9 mouse cellular contexts compared by ENCODE assay signal in genomic region chr10:87596361-87597074, GRCm38 (mm10).
DNase-seq lines count a peak whose midpoint lies in the region; ATAC-seq and TF ChIP-seq lines count a peak whose summit lies in the region.
"Had no signal": no experiment of that assay in that cellular context is flagged by ENCODE, and none has a peak within 500 bp of the region (broad histone marks: within the 10 kb centered on the region; RNA-seq: fewer than 3 reads in every experiment).

No protein-coding gene starts in this region.

- H3K4me3 ChIP-seq in kidney, embryonic 15.5 days (replicated peaks), result no peak overlapping the region
- H3K4me3 ChIP-seq in embryonic facial prominence, embryonic 10.5 days, result no peak overlapping the region
- no peak overlapping the region for H3K4me3 ChIP-seq in hindbrain, postnatal 0 days (ENCODE audit: low read length)
- no peak overlapping the region for H3K4me3 ChIP-seq in limb, embryonic 10.5 days
- no peak overlapping the region for H3K4me3 ChIP-seq in neural tube, embryonic 11.5 days (ENCODE audit: low read depth, low read length)
- H3K4me3 ChIP-seq: embryonic facial prominence, embryonic 13.5 days had no signal

- no peak overlapping the region for H3K9ac ChIP-seq in kidney, embryonic 15.5 days
- no peak overlapping the region for H3K9ac ChIP-seq in hindbrain, postnatal 0 days (replicated peaks; ENCODE audit: low read length)
- no peak overlapping the region for H3K9ac ChIP-seq in neural tube, embryonic 11.5 days (ENCODE audit: low read length)
- H3K9ac ChIP-seq: embryonic facial prominence, embryonic 13.5 days had no signal

- no peaks in the 10 kb centered on the region for H3K4me1 ChIP-seq in kidney, embryonic 15.5 days
- peaks cover 6% of the 10 kb centered on the region for H3K4me1 ChIP-seq in embryonic facial prominence, embryonic 10.5 days
- H3K4me1 ChIP-seq in hindbrain, postnatal 0 days (ENCODE audit: insufficient read depth, low read length), result no peaks in the 10 kb centered on the region
- peaks cover 5% of the 10 kb centered on the region for H3K4me1 ChIP-seq in limb, embryonic 10.5 days
- H3K4me1 ChIP-seq in neural tube, embryonic 11.5 days (ENCODE audit: control insufficient read depth, insufficient read depth, low read length), result no peaks in the 10 kb centered on the region

- ATAC-seq in kidney, embryonic 15.5 days (replicated peaks; ENCODE audit: low FRiP score), result no peak
- ATAC-seq in hindbrain, postnatal 0 days, result peak; percentile 47; the same call in 1 of the 2 replicates
- ATAC-seq in neural tube, embryonic 11.5 days (ENCODE audit: insufficient read depth, low FRiP score, low TSS enrichment), result 0 out of 2 replicates have a peak, but pooled peaks have one; percentile 60
- ATAC-seq in erythroid progenitor cell, adult 5-6 weeks (replicated peaks; ENCODE audit: low FRiP score, poor library complexity, severe bottlenecking), result no peak

- WGBS in kidney, embryonic 15.5 days, result 41% methylated on average over 5 of the region's 5 CpGs
- WGBS in embryonic facial prominence, embryonic 10.5 days, result 42% methylated on average over 5 of the region's 5 CpGs
- WGBS in hindbrain, postnatal 0 days, result 40% methylated on average over 5 of the region's 5 CpGs
- 48% methylated on average over 5 of the region's 5 CpGs for WGBS in limb, embryonic 10.5 days
- WGBS in neural tube, embryonic 11.5 days, result 44% methylated on average over 5 of the region's 5 CpGs

- no peak overlapping the region for H3K27ac ChIP-seq in kidney, embryonic 15.5 days
- no peak overlapping the region for H3K27ac ChIP-seq in embryonic facial prominence, embryonic 10.5 days (replicated peaks)
- H3K27ac ChIP-seq in hindbrain, postnatal 0 days, result no peak overlapping the region
- no peak overlapping the region for H3K27ac ChIP-seq in limb, embryonic 10.5 days
- no peak overlapping the region for H3K27ac ChIP-seq in neural tube, embryonic 11.5 days (ENCODE audit: low read depth, low read length)
- H3K27ac ChIP-seq: embryonic facial prominence, embryonic 13.5 days had no signal

- DNase-seq in kidney, adult 18-20 months, result peak; percentile 33
- DNase-seq in ZHBTc4 (ENCODE audit: low read depth, low spot score), result peak; percentile 48
- peak; percentile 44 for DNase-seq in embryonic facial prominence, embryonic 10.5 days (ENCODE audit: low spot score)
- peak; percentile 80 for DNase-seq in hindbrain, postnatal 0 days (ENCODE audit: low spot score)
- DNase-seq in limb, embryonic 10.5 days (ENCODE audit: low spot score), result peak; percentile 51
- peak; percentile 52 for DNase-seq in neural tube, embryonic 11.5 days (ENCODE audit: low spot score)

- no peaks in the 10 kb centered on the region for H3K9me3 ChIP-seq in kidney, embryonic 15.5 days (replicated peaks)
- no peaks in the 10 kb centered on the region for H3K9me3 ChIP-seq in embryonic facial prominence, embryonic 10.5 days
- no peaks in the 10 kb centered on the region for H3K9me3 ChIP-seq in hindbrain, postnatal 0 days (ENCODE audit: low read length)
- no peaks in the 10 kb centered on the region for H3K9me3 ChIP-seq in limb, embryonic 10.5 days (replicated peaks)
- no peaks in the 10 kb centered on the region for H3K9me3 ChIP-seq in neural tube, embryonic 11.5 days (ENCODE audit: control insufficient read depth, low read length)
- H3K9me3 ChIP-seq: embryonic facial prominence, embryonic 13.5 days had no signal

- no peaks in the 10 kb centered on the region for H3K36me3 ChIP-seq in kidney, embryonic 15.5 days
- H3K36me3 ChIP-seq in embryonic facial prominence, embryonic 10.5 days (replicated peaks), result no peaks in the 10 kb centered on the region
- no peaks in the 10 kb centered on the region for H3K36me3 ChIP-seq in hindbrain, postnatal 0 days (ENCODE audit: insufficient read depth, low read length)
- no peaks in the 10 kb centered on the region for H3K36me3 ChIP-seq in limb, embryonic 10.5 days
- H3K36me3 ChIP-seq in neural tube, embryonic 11.5 days (ENCODE audit: control insufficient read depth, insufficient read depth, low read length), result no peaks in the 10 kb centered on the region
- H3K36me3 ChIP-seq: embryonic facial prominence, embryonic 13.5 days had no signal

- TF ChIP-seq CTCF in hindbrain, postnatal 0 days (IDR thresholded peaks at IDR 0.05; ENCODE audit: low read depth), result peak; percentile 84

- no peaks in the 10 kb centered on the region for H3K27me3 ChIP-seq in kidney, embryonic 15.5 days
- H3K27me3 ChIP-seq in embryonic facial prominence, embryonic 10.5 days (replicated peaks; ENCODE audit: low read depth, poor library complexity, severe bottlenecking), result no peaks in the 10 kb centered on the region
- no peaks in the 10 kb centered on the region for H3K27me3 ChIP-seq in hindbrain, postnatal 0 days (ENCODE audit: insufficient read depth, low read length)
- H3K27me3 ChIP-seq in limb, embryonic 10.5 days (ENCODE audit: low read depth, poor library complexity, severe bottlenecking), result no peaks in the 10 kb centered on the region
- no peaks in the 10 kb centered on the region for H3K27me3 ChIP-seq in neural tube, embryonic 11.5 days (ENCODE audit: control insufficient read depth, insufficient read depth, low read length)
- H3K27me3 ChIP-seq: embryonic facial prominence, embryonic 13.5 days had no signal

- H3K4me2 ChIP-seq in kidney, embryonic 15.5 days, result no peak overlapping the region
- peak overlapping the region; percentile 18; the same call in 1 of the 2 replicates for H3K4me2 ChIP-seq in hindbrain, postnatal 0 days (ENCODE audit: low read depth, low read length)
- no peak overlapping the region for H3K4me2 ChIP-seq in neural tube, embryonic 11.5 days (ENCODE audit: low read depth)
- H3K4me2 ChIP-seq: embryonic facial prominence, embryonic 13.5 days had no signal

Comparison
In these comparisons a context has a peak if more than half of its experiments do, and no peak if none do; other contexts are left out.
1. ATAC-seq: peak in hindbrain, postnatal 0 days (single experiment) and neural tube, embryonic 11.5 days (single experiment); none in kidney, embryonic 15.5 days (single experiment) and erythroid progenitor cell, adult 5-6 weeks (single experiment).
2. Peak in every context shown above with its lines, with median percentiles within 50 percentile points of each other: DNase-seq.